Mouse (Mus musculus) ES-E14 (cell line): ENCODE data around the gene Clca4a.

Experiments
- CHD2 ChIP-seq: IDR thresholded peaks from 2 replicates; pipeline ENCODE4 v1.6.1; 2014; ENCODE audit warnings: mild to moderate bottlenecking, low read depth, low read length, inconsistent platforms
- HCFC1 ChIP-seq: IDR thresholded peaks from 2 replicates; pipeline ENCODE4 v1.6.1; 2012; ENCODE audit warnings: low read length, inconsistent platforms, borderline replicate concordance; ENCODE audit not compliant: insufficient read depth
- MAFK ChIP-seq: IDR thresholded peaks from 2 replicates; pipeline ENCODE4 v1.6.1; 2014; ENCODE audit warnings: mild to moderate bottlenecking, low read depth, low read length, inconsistent platforms; ENCODE audit not compliant: insufficient read depth
- ZC3H11A ChIP-seq: IDR thresholded peaks from 2 replicates; pipeline ENCODE4 v1.6.1; 2012; ENCODE audit warnings: low read depth, mild to moderate bottlenecking, inconsistent platforms, low read length, borderline replicate concordance
- ZNF384 ChIP-seq: IDR thresholded peaks from 2 replicates; pipeline ENCODE4 v1.6.1; 2012; ENCODE audit warnings: low read depth, low read length, inconsistent platforms

GRCm38 (mm10) chr3:144932335-144932734, 42.5 kb downstream of the Clca4a start, which contains the start of gene Clca4b:
- TF ChIP-seq MAFK (no peak), CHD2 (no peak), ZC3H11A (no peak), ZNF384 (no peak), HCFC1 (no peak)
